Mouse (Mus musculus) frontal cortex, postnatal 10 days (tissue): ENCODE measurements around the gene Samt1.
"Not testable (repeated sequence)": the region's sequence is repeated elsewhere in the genome, so short reads cannot be mapped to it uniquely, and the experiment has no call there.

Experiments used
- DNase-seq, 2 experiments: peaks; one replicate each; pipeline ENCODE4 v3.0.0; 2022; ENCODE audit warnings: low spot score in 2 of 2, mixed read lengths in 1 of 2

The Samt1 gene

GRCm38 (mm10) chrX:154012540-154012939 is at the start of gene Samt1:
Samt1 (minus strand) TSS chrX:154012640.
- not testable (repeated sequence) for DNase-seq

DNA sequence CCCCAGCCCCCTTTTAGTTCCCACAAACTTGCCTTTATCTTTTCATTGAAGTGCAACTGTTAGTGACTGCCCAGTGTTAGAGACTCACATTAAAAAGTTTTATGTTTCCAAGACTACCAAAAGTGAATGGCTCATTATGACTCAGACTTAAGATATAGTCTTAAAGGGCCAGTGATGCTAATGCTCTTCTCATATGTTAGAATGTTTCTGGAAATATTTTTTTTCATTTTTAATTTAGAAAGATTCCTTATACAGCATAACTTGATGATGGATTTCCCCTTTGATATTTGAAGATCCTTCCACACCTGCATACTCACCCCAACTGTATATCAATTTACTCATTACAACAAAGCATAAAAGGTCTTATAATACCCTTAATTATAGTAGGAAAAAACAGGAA is 42.5 kb upstream of the Samt1 start, which contains the start of gene Gm10057:
Gene Gm10057 (minus strand): TSS at position 101 of the 400 bp plus-strand sequence.
- not testable (repeated sequence) for DNase-seq

GRCm38 (mm10) chrX:154033727-154034126 is 21.3 kb upstream of the Samt1 start, which contains the start of gene 4921511M17Rik:
4921511M17Rik (minus strand) TSS chrX:154033827.
- DNase-seq: not testable (repeated sequence)

DNA sequence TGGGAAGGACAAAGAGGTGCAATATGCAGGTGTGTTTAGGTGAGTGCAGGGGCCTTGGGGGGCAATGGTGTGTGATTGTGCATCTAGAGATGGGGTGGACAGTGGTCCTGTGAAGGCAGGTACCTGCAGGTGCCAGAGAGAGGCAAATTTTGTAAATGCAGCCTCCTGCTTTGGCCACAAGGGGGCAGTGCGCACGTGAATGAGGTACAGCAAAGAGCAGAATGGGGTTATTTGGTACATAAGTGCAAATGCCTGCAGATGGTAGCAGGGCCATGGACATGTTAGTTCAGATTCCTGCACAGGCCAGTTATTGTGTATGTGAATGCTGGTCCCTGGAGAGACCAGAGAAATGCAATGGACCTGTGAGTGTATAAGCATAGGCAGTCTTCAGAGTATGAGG is 35.5 kb downstream of the Samt1 start:
- DNase-seq: not testable (repeated sequence)

GRCm38 (mm10) chrX:153976467-153976866 is 36.0 kb downstream of the Samt1 start:
- DNase-seq: not testable (repeated sequence)

GRCm38 (mm10) chrX:153974450-153974849 is 38.0 kb downstream of the Samt1 start:
- no peak for DNase-seq

DNA sequence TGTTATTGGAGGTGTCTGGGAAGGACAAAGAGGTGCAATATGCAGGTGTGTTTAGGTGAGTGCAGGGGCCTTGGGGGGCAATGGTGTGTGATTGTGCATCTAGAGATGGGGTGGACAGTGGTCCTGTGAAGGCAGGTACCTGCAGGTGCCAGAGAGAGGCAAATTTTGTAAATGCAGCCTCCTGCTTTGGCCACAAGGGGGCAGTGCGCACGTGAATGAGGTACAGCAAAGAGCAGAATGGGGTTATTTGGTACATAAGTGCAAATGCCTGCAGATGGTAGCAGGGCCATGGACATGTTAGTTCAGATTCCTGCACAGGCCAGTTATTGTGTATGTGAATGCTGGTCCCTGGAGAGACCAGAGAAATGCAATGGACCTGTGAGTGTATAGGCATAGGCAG is 59.6 kb downstream of the Samt1 start:
- not testable (repeated sequence) for DNase-seq
